Mouse (Mus musculus) testis, postnatal 14 days (tissue): ENCODE data around the gene Mroh2a.

ENCODE experiments used
- DNase-seq: peaks from one replicate; pipeline ENCODE4 v3.0.0; 2021; ENCODE audit warnings: low spot score

Gene Mroh2a

GRCm38 (mm10) chr1:88276524-88277097 is 49.8 kb downstream of the Mroh2a start:
- no peak for DNase-seq

GRCm38 (mm10) chr1:88277098-88277817 is 50.5 kb downstream of the Mroh2a start, which contains the start of the genes Hjurp and Trpm8:
Hjurp (minus strand) TSS chr1:88277633.
Trpm8 (plus strand) TSS chr1:88277661.
- peak; percentile 100 for DNase-seq

GRCm38 (mm10) chr1:88277818-88278511 is 51.2 kb downstream of the Mroh2a start:
- no peak for DNase-seq

DNA sequence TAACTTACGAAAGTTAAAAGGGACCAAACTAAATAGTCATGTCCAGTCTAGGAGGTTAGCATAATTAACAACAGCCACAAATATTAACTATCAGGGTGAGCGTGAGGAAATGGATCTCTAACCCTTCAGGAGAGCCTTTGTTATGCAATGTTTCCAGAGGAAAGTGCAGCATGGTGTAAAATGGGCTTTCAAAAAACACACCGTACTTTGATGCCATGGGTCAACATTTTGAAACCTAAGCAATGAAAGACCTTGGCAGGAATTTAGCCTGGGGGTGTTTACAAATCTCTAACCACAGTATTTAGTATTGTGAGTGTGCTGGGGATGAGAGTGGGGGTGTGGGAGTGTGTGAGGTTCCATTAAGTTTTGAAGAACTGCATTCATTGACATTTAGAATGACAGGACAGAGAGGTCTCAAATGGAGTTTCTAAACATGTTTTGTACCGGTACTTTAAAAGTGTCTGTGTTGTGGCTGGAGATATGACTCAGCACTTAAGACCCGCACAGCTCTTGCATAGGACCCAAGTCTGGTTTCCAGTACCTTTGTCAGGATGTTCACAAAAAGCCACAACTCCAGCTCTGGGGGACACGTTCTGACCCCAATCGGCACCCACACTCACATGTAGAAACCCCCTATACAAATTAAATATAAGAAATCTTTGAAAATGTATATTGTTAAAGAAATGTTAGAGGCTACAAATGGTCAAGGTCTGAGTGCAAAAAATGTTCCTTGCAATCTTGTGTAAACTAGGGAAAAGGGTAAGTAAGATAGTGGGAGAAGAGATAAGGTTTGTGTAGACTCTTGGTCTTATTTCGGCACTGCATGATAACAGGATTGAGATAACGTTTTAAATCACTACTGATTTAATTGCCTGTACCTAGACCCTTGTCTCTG is 52.6 kb downstream of the Mroh2a start:
- no peak for DNase-seq

- DNase-seq = no peak
Measured at GRCm38 (mm10) chr1:88280006-88280690, 53.4 kb downstream of the Mroh2a start.

- no peak for DNase-seq
Measured at GRCm38 (mm10) chr1:88282301-88282700, 55.5 kb downstream of the Mroh2a start.

GRCm38 (mm10) chr1:88283376-88284227 is 56.8 kb downstream of the Mroh2a start:
- DNase-seq = no peak

DNA sequence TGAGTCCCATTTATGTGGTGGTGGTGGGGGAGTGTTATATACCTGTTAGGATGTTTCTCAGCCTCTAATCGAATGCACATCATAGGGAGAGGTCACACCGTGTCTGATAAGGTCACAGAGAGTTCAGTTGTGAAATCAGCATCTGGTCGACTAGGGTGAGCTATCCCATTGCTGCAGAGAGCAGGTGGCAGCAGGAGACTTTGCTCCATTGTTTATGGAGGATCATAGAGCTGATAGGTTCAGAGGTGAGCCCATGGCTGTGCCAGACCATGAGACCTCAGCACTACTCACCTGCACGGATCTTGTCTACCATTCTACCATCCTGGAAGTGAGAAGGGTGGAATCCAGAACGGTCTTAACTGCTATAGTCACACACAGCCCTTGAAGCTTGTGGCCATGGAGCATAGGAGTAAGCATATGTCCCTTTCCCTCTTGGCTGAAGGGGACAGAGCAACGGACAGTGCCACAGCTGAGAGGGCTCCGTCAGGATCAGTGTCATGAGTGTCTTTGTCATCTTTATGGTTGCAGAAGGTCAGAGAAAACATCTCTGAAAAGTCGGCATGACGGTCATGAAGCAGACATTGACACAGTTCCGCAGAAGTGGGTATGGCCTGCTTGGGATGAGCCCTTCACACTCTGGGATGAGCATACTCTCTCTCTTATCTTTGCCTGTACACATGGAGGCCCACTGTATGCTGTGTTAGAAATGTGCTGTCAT is 57.6 kb downstream of the Mroh2a start:
- DNase-seq = no peak

- no peak for DNase-seq
Measured at GRCm38 (mm10) chr1:88284946-88285320, 58.1 kb downstream of the Mroh2a start.

- DNase-seq = no peak
Measured at GRCm38 (mm10) chr1:88285652-88286051, 58.9 kb downstream of the Mroh2a start.

DNA sequence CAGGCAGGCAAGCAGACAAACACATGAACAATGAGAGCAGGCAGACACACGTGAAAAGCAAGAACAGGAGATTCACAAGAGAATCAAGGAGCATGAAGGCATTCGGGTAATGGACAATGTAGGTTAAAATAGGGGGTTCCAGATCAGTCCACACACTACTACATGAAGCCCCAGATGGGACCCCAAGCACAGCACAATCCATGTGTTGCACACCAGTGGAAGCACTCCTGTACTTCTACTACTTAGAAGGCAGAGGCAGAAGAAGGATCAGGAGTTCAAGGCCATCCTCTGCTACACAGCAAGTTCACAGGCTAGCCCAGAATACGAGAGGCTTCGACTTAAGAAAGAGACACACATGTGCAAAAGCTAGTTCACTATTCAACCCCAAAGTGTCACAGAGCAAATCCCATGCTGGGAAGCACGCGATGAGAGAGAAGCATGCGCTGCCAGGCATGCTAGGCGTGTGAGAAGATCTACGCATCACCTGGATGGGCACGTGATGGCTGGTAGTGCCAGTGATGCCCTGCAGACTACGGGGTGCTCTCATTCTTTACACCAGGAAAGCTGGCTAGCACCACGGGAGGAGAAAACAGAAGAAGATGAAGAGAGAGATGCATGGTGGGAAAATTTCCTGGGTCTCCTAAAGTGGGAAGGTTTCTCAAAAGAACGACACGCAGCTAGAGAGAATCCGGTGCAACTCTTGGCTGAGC is 59.5 kb downstream of the Mroh2a start:
- DNase-seq = no peak

DNA sequence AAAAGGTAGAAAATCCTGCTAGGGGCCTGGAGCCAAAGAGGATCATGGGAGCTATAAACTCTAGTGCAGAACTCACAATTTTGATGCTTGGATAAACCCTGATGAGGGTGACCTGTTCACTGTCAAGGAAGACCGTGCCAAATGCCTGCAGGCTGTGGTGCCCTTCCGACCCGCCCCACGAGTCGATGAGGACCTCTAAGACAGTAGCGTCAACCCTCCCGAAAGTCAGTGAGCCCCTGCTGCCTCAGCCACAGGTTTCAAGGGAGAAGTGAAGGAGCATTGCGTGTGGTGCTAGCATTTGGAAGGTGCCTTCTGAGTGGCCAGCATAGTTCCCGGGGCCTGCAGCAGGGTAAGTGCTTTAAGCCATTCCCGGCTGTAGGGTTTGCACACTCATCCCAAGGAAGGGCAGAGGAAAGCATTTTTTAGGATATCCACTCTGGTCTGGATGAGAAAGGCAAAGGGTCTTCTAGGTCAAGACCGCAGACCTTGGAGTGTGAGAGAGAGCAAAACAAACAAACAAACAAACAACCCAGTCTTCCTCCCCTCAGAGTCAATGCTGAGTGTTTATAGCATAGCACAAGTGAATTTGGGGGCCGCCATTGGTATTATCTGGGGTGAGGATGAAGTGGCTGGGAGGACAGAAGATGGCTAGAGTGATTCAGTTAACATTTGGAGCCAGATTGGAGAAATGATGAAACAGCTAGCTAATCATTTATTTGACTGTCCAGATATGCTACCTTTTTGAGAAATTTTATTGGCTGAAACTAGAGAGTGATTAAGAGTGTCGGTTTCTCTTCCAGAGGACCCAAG is 60.3 kb downstream of the Mroh2a start:
- DNase-seq = no peak

DNA sequence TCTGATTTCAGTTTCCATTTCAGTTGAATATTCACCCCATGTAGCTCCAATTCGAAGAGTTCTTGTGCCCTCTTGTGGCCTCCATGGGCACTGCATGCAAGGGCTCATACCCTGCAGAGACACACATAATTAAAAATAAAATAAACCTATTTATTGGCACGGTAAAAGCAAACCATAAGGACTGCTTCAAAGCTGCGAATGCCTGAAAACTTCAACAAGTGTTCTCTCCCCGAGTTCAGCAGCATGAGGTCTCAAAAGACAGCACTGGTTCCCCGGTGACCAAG is 60.9 kb downstream of the Mroh2a start:
- no peak for DNase-seq

DNA sequence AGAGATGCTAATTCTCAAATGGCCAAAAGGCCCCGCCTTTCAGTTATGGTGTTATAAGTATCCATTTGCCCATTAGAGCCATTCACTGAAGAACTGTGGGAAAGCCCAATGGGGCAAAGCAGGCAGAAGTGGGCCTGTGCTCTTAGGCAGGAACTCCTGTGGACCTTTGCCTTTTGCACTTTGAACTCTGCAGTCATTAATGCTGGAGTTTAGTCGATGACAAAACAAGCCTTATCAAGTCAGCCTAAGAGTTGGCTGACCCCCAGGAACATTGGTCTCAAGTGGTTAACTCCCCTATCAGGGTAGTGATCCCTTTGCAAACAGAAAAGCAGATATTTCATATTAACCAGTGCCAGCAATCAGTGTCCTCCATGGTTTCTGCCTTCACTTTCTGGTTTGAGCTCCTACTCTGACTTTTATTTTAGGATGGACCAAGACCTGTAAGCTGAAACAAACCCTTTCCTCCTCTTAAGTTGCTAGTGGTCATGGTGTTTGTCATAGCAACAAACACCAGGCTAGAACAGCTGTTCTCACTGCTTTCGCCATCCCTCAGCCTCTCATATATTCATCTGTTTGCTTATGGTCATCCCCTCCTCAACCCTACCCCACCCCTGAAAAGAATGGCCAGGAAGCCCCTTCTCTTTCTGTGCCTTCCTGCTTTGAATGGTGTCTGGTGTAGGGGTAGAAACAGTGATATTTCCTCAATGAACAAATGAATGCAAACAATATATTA is 61.4 kb downstream of the Mroh2a start:
- DNase-seq = no peak

DNA sequence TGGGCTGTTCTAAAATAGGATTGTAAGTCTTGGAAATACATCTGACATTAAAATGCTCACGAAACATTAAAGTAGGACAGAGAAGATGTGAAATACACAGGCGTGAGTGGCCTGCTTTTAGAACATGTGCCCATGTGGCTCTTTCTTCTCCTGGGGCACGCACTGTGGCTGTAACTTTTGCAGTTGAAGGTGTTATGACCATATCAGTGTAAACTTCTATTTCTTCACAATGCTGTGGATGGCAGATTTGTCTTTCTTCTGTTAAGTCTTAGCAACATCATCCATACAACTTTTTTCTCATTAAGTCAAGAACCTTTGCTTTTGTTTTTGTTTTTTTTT is 62.0 kb downstream of the Mroh2a start:
- DNase-seq = no peak

DNA sequence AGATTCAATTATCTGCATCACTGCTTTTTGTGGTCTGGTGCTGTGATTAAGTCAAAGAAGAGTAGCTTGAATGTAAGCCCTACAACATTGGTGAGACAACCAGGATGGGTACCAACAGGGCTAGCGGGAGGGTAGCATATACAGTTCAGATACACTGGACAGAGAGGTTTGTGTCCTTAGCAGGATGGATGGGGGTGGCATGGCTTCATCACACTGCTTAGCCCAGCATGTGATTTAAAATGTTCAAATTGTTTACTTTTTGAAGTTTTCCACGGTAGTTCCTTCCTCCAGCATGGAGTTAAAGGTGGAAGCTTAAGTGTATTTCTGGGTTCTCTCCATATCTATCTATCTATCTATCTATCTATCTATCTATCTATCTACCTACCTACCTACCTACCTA is 62.4 kb downstream of the Mroh2a start:
- DNase-seq = no peak

DNA sequence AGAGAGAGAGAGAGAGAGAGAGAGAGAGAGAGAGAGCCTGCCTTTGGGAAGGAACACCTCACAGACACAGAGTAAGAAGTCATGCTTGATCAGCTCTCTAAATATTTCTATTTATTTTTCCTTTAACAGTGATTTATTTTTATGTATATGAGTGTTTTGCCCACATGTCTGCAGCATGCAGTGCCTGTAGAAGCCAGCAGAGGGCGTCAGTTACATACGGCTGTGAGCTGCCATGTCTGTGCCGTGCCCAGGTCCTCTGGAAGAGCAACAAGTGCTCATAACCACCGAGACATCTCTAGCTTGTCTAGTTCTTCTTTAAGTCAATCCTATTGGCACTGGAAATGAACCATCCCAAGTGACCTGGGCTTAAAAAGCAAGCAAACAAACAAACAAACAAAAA is 63.1 kb downstream of the Mroh2a start:
- no peak for DNase-seq

DNA sequence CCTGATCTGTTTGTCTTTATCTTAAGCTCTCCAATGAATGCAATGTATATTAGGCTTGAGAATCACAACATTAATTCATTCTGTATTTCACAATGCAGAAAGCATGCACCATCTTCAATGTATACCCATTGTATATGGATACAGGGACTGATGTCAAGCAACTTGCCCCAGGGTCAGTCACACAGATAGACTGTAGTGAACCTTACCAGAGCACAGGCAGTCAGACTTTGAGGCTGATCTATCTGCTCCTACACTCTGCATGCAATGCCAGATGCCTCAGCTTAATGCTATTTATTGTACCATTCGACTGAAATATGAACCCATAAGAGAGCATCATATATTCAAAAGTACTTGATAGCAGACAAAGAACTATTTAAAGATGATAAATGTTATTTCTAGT is 63.7 kb downstream of the Mroh2a start:
- DNase-seq = no peak
